Mouse (Mus musculus) brain, embryonic 14.5 days (tissue): Measurements from ENCODE around the gene Rps17. TPM values are rescaled to one million over a fixed set of nuclear protein-coding genes. Genes with fewer than 3 reads are reported as not detected.

Source experiments
- DNase-seq: peaks from one replicate; pipeline ENCODE4 v3.0.0-alpha.2; 2011; ENCODE audit warnings: low read depth
- CTCF ChIP-seq: fragments of 200-500 bp; IDR thresholded peaks from 2 replicates; pipeline ENCODE4 v1.5.1; 2012; ENCODE audit warnings: inconsistent platforms, mild to moderate bottlenecking, moderate library complexity, borderline replicate concordance; ENCODE audit not compliant: insufficient read depth, insufficient read length; ENCODE audit errors: extremely low read depth
- POLR2A ChIP-seq: fragments of 200-500 bp; IDR thresholded peaks from 2 replicates; pipeline ENCODE4 v1.6.1; 2012; ENCODE audit warnings: mild to moderate bottlenecking, inconsistent platforms, borderline replicate concordance; ENCODE audit not compliant: poor library complexity, insufficient read depth, insufficient read length, severe bottlenecking; ENCODE audit errors: extremely low read depth
- polyA plus RNA-seq: library from polyadenylated mRNA; depleted of rRNA; stranded (reverse); fragments of >200 nt; gene quantifications from 2 replicates; pipeline ENCODE4 v1.2.3, GENCODE M21; 2012

Gene Rps17
- polyA plus RNA-seq, 1 experiment = 1,437 TPM

- no peak for DNase-seq
- no peak for TF ChIP-seq CTCF
- no peak for TF ChIP-seq POLR2A
Measured at GRCm38 (mm10) chr7:81345447-81346170, 555 bp upstream of the Rps17 start.

DNA sequence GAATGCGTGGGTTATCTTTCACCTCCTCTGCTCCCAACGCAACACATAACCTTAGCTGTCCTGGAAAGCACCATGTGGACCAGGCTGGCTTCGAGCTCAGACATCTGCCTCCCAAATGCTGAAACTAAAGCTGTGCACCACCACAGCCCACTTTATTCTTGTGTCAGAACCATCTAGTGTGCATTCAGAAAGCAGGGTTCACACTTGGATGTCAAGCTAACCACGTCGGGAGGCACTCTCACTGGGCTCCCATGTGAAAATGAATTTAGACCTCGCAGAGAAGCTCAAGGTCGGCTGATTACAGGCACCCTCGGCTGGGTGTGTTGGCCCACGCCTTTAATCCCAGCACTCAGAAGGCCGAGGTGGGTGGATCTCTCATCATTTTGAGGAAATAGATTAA is 1.2 kb downstream of the Rps17 start:
- TF ChIP-seq POLR2A = no peak
- TF ChIP-seq CTCF = no peak
- no peak for DNase-seq

DNA sequence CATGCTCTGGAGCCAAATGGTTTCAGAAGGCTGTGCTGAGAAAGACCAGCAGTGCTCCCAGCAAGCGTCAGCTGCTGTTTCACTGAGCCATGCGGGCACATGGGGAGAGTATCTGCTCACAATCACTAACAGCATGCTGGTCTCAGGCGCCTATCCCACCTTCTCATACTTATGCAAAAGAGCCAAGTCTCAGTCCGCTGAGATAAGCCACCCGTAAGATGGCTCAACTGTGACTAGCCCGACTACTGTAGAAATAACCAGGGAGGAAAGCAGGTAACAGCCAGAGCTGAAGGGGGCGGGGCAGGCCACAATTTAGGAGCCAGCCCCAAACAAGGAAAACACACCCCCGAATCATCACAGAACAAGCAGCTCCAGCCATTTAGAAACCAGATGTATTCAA is 1.7 kb downstream of the Rps17 start:
- TF ChIP-seq CTCF = no peak
- no peak for TF ChIP-seq POLR2A
- DNase-seq = no peak

- no peak for TF ChIP-seq POLR2A
- no peak for TF ChIP-seq CTCF
Measured at GRCm38 (mm10) chr7:81342356-81343094, 2.5 kb downstream of the Rps17 start.

GRCm38 (mm10) chr7:81341563-81341962 is 3.5 kb downstream of the Rps17 start:
- peak; percentile 44 for DNase-seq
- TF ChIP-seq CTCF = peak; percentile 43; the same call in 1 of the 2 replicates
- no peak for TF ChIP-seq POLR2A

More at GRCm38 (mm10) chr7:81342356-81343094, 2.5 kb downstream of the Rps17 start:
- no peak for DNase-seq

GRCm38 (mm10) chr7:81339783-81340182 is 5.3 kb downstream of the Rps17 start:
- TF ChIP-seq POLR2A (no peak), CTCF (peak; percentile 75)
- DNase-seq = peak; percentile 78

GRCm38 (mm10) chr7:81338522-81338873 is 6.6 kb downstream of the Rps17 start:
- no peak for TF ChIP-seq CTCF
- no peak for TF ChIP-seq POLR2A
- no peak for DNase-seq

DNA sequence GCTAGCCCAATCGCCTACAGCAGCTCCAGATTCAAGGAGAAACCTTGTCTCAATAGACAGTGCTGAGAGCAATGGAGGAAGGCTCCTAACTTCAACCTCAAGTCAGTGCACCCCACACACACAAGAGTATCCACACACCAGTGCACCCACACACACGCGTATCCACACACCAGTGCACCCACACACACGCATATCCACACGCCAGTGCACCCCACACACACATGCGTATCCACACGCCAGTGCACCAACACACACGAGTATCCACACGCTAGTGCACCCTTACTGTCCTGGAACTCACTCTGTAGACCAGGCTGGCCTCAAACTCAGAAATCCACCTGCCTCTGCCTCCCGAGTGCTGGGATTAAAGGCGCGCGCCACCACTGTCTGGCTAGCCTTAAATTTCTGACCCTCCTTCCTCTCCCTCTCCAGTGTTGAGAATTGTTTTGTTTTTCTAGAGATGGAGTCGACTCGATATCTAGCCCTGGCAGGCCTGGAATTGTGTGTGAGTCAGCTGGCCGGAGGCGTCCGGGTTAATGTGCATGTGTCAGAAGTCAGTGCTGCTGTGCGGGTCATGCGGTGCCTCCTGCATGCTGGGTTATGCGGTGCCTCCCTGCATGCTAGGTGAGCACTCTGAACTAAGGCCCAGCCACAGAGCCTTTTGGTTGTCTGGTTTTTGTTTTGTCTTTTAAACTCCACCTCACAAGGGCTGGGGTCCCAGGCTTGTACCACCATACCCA is 7.1 kb downstream of the Rps17 start:
- TF ChIP-seq POLR2A (no peak), CTCF (no peak)
- DNase-seq = no peak

DNA sequence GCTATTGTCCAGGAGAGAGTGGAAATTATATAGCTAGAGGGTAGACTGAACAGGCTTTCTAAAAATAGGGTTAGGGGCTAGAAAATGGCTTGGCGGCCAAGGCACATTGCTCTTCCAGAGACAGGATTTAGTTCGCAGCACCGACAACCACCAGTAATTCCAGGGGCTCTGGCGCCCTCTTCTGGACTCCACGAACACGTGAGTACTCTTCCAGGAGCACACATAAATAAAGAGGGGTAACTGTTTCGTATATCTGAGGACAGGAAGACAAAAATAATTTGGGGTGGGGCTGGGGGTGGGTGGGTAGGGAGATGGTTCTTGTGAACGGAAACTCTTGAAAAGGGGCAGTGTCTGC is 8.6 kb downstream of the Rps17 start:
- DNase-seq = peak; percentile 73
- TF ChIP-seq CTCF (peak; percentile 69), POLR2A (no peak)

GRCm38 (mm10) chr7:81335705-81336431 is 9.2 kb downstream of the Rps17 start:
- no peak for TF ChIP-seq CTCF
- TF ChIP-seq POLR2A = no peak
- DNase-seq = peak; percentile 56

DNA sequence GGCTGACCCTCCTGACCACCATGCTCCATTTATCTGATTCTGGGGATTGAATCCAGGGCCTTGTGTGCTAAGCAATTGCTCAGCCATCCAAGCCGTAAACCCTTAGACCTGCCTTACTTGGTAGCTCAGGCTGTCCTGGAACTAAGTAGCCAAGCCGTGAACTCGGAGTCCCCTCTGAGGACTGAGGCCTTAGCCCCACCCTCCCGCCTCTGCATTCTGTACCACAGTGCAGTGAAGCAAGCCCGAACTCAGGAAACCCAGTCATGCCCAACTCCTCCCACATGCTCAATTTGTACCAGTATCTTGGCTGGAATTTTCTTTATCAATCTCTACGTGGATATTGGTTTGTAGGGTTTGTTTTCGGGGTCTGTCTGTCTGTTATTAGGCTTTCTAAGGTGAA is 13.2 kb downstream of the Rps17 start:
- DNase-seq = no peak
- TF ChIP-seq POLR2A = no peak
- TF ChIP-seq CTCF = no peak
